Mouse (Mus musculus): ENCODE measurements around the gene Olfr1369-ps1.
"Not testable (repeated sequence)": the region's sequence is repeated elsewhere in the genome, so short reads cannot be mapped to it uniquely, and the experiment has no call there.

Olfr1369-ps1 gene

GRCm38 (mm10) chr13:21111183-21111582 lies at the start of gene Olfr1369-ps1:
Gene Olfr1369-ps1 (plus strand): TSS chr13:21111483.
- not testable (repeated sequence) for DNase-seq (ENCODE audit: low read depth, low spot score)

- DNase-seq (ENCODE audit: low read depth, low spot score): no peak
These were observed 45.3 kb upstream of the Olfr1369-ps1 start for GRCm38 (mm10) chr13:21066021-21066420.

- DNase-seq (ENCODE audit: low read depth, low spot score): no peak
These were observed 36.4 kb upstream of the Olfr1369-ps1 start, which contains the start of gene Olfr1370 for GRCm38 (mm10) chr13:21074847-21075246. Gene Olfr1370 (minus strand): TSS chr13:21074947.

GRCm38 (mm10) chr13:21082686-21083085 lies 28.6 kb upstream of the Olfr1369-ps1 start:
- DNase-seq (ENCODE audit: low read depth, low spot score): no peak

- DNase-seq (ENCODE audit: low read depth, low spot score): no peak
These were observed 1.5 kb upstream of the Olfr1369-ps1 start for GRCm38 (mm10) chr13:21109759-21110158.

GRCm38 (mm10) chr13:21110441-21110840 lies 842 bp upstream of the Olfr1369-ps1 start:
- no peak for DNase-seq (ENCODE audit: low read depth, low spot score)

GRCm38 (mm10) chr13:21114121-21114520 lies 2.8 kb downstream of the Olfr1369-ps1 start:
- no peak for DNase-seq (ENCODE audit: low read depth, low spot score)

- not testable (repeated sequence) for DNase-seq (ENCODE audit: low read depth, low spot score)
These were observed 18.1 kb downstream of the Olfr1369-ps1 start, which contains the start of gene Olfr263 for GRCm38 (mm10) chr13:21129339-21129738. Gene Olfr263 (plus strand): TSS chr13:21129639.

- DNase-seq (ENCODE audit: low read depth, low spot score): peak; percentile 61
These were observed 31.1 kb downstream of the Olfr1369-ps1 start for GRCm38 (mm10) chr13:21142421-21142820.

- no peak for DNase-seq (ENCODE audit: low read depth, low spot score)
These were observed 34.5 kb downstream of the Olfr1369-ps1 start, which contains the start of gene Olfr1368 for GRCm38 (mm10) chr13:21145767-21146166. Gene Olfr1368 (minus strand): TSS chr13:21145867.

GRCm38 (mm10) chr13:21155888-21156287 lies 44.6 kb downstream of the Olfr1369-ps1 start:
- DNase-seq (ENCODE audit: low read depth, low spot score): no peak

GRCm38 (mm10) chr13:21158071-21158470 lies 46.8 kb downstream of the Olfr1369-ps1 start:
- DNase-seq (ENCODE audit: low read depth, low spot score): peak; percentile 83

- DNase-seq (ENCODE audit: low read depth, low spot score): peak; percentile 95
These were observed 47.6 kb downstream of the Olfr1369-ps1 start for GRCm38 (mm10) chr13:21158785-21159474.

- no peak for DNase-seq (ENCODE audit: low read depth, low spot score)
These were observed 48.2 kb downstream of the Olfr1369-ps1 start for GRCm38 (mm10) chr13:21159475-21159819.

GRCm38 (mm10) chr13:21160041-21160511 lies 48.8 kb downstream of the Olfr1369-ps1 start:
- DNase-seq (ENCODE audit: low read depth, low spot score): no peak

- peak; percentile 90 for DNase-seq (ENCODE audit: low read depth, low spot score)
These were observed 49.6 kb downstream of the Olfr1369-ps1 start for GRCm38 (mm10) chr13:21160657-21161590.

- DNase-seq (ENCODE audit: low read depth, low spot score): no peak
These were observed 50.3 kb downstream of the Olfr1369-ps1 start for GRCm38 (mm10) chr13:21161591-21161990.

- DNase-seq (ENCODE audit: low read depth, low spot score): no peak
These were observed 51.3 kb downstream of the Olfr1369-ps1 start for GRCm38 (mm10) chr13:21162591-21162990.

- DNase-seq (ENCODE audit: low read depth, low spot score): peak; percentile 87
These were observed 55.9 kb downstream of the Olfr1369-ps1 start for GRCm38 (mm10) chr13:21166936-21167909.

GRCm38 (mm10) chr13:21167910-21168300 lies 56.6 kb downstream of the Olfr1369-ps1 start:
- DNase-seq (ENCODE audit: low read depth, low spot score): peak; percentile 68
